Mouse (Mus musculus) testis, adult 2 months (tissue): ENCODE data around the gene Aprt.

Experiments
- CTCF ChIP-seq: fragments of 200-500 bp; IDR thresholded peaks from 2 replicates; pipeline ENCODE4 v1.5.1; 2012; ENCODE audit warnings: low read depth, mild to moderate bottlenecking, inconsistent platforms, low read length, moderate library complexity; ENCODE audit not compliant: control insufficient read depth, insufficient read depth, insufficient replicate concordance
- POLR2A ChIP-seq: fragments of 200-500 bp; IDR thresholded peaks from 2 replicates; pipeline ENCODE4 v1.6.1; 2012; ENCODE audit warnings: low read depth, mild to moderate bottlenecking, inconsistent platforms, low read length, moderate library complexity; ENCODE audit not compliant: control insufficient read depth

DNA sequence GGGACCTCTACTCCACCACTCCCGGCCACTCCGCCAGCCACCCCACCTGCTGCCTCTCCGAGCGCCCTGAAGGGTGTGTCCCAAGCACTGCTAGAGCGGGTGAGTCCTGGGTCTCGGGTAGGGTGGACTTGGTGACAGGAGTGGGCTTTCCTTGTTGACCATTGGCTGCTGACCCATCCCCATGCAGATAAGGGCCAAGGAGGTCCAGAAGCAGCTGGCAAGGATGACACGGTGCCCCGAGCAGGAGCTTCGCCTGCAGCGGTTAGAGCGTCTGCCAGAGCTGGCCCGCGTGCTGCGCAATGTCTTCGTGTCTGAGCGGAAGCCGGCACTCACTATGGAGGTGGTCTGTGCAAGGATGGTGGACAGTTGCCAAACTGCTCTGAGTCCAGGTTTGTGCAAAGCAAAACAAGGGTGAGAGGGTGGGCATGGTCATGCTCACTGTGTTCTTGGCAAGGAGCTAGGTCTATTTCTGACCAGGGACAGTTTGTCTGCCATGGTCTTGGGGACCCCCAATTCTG lies 4.9 kb downstream of the Aprt start:
- no peak for TF ChIP-seq CTCF
- no peak for TF ChIP-seq POLR2A
